Mouse (Mus musculus) testis, postnatal 14 days (tissue): Measurements from ENCODE around the gene Ptgs2.

Experiments
- DNase-seq: peaks from one replicate; pipeline ENCODE4 v3.0.0; 2021; ENCODE audit warnings: low spot score

Ptgs2 gene

GRCm38 (mm10) chr1:150099790-150100333 lies at the start of gene Ptgs2:
Gene Ptgs2, plus strand, starts transcription at chr1:150100031.
- DNase-seq: peak; percentile 9

- DNase-seq: no peak
These were observed 49.6 kb upstream of the Ptgs2 start for GRCm38 (mm10) chr1:150050256-150050655.

- no peak for DNase-seq
These were observed 34.1 kb upstream of the Ptgs2 start for GRCm38 (mm10) chr1:150065684-150066083.

GRCm38 (mm10) chr1:150072880-150073279 lies 27.0 kb upstream of the Ptgs2 start:
- DNase-seq: no peak

- DNase-seq: no peak
These were observed 25.2 kb upstream of the Ptgs2 start for GRCm38 (mm10) chr1:150074609-150075008.

- DNase-seq: no peak
These were observed 10.7 kb upstream of the Ptgs2 start for GRCm38 (mm10) chr1:150089040-150089692.

GRCm38 (mm10) chr1:150090229-150090628 lies 9.6 kb upstream of the Ptgs2 start:
- no peak for DNase-seq

- DNase-seq: no peak
These were observed 2.8 kb upstream of the Ptgs2 start for GRCm38 (mm10) chr1:150097036-150097435.

- DNase-seq: no peak
These were observed 2.1 kb upstream of the Ptgs2 start for GRCm38 (mm10) chr1:150097721-150098120.

- DNase-seq: no peak
These were observed 457 bp upstream of the Ptgs2 start for GRCm38 (mm10) chr1:150099374-150099773.

GRCm38 (mm10) chr1:150104228-150104720 lies 4.4 kb downstream of the Ptgs2 start:
- no peak for DNase-seq

- no peak for DNase-seq
These were observed 6.9 kb downstream of the Ptgs2 start for GRCm38 (mm10) chr1:150106736-150107135.

- no peak for DNase-seq
These were observed 9.8 kb downstream of the Ptgs2 start for GRCm38 (mm10) chr1:150109591-150109990.

- DNase-seq: no peak
These were observed 15.5 kb downstream of the Ptgs2 start for GRCm38 (mm10) chr1:150115352-150115751.

- no peak for DNase-seq
These were observed 18.5 kb downstream of the Ptgs2 start for GRCm38 (mm10) chr1:150118352-150118751.

GRCm38 (mm10) chr1:150125568-150125967 lies 25.7 kb downstream of the Ptgs2 start:
- DNase-seq: no peak

- DNase-seq: no peak
These were observed 30.2 kb downstream of the Ptgs2 start for GRCm38 (mm10) chr1:150130070-150130469.

- DNase-seq: no peak
These were observed 30.9 kb downstream of the Ptgs2 start for GRCm38 (mm10) chr1:150130586-150131275.

GRCm38 (mm10) chr1:150135350-150135749 lies 35.5 kb downstream of the Ptgs2 start:
- no peak for DNase-seq

GRCm38 (mm10) chr1:150139730-150140129 lies 39.9 kb downstream of the Ptgs2 start:
- no peak for DNase-seq

GRCm38 (mm10) chr1:150141939-150142338 lies 42.1 kb downstream of the Ptgs2 start:
- no peak for DNase-seq

- DNase-seq: no peak
These were observed 43.7 kb downstream of the Ptgs2 start for GRCm38 (mm10) chr1:150143578-150143977.

GRCm38 (mm10) chr1:150145049-150145448 lies 45.2 kb downstream of the Ptgs2 start:
- DNase-seq: no peak
